Comparison of ENCODE assay signal across 8 mouse cellular contexts in genomic region chr10:121419640-121420470, GRCm38 (mm10). TPM values are rescaled to one million over a fixed set of nuclear protein-coding genes. Genes with fewer than 3 reads are reported as not detected.
DNase-seq lines count a peak whose midpoint lies in the region; ATAC-seq and TF ChIP-seq lines count a peak whose summit lies in the region.

No protein-coding gene starts in this region.

- peak; percentile 54 for ATAC-seq in forebrain, postnatal 0 days
- ATAC-seq in liver, embryonic 12.5 days = peak; percentile 53; the same call in 1 of the 2 replicates
- ATAC-seq in neural tube, embryonic 12.5 days (ENCODE audit: low FRiP score, low read depth) = peak; percentile 69

- 0 out of 2 replicates have a peak, but pooled peaks have one; percentile 5 for TF ChIP-seq CTCF in forebrain, postnatal 0 days (IDR thresholded peaks at IDR 0.05; ENCODE audit: low read depth)

- no peak overlapping the region for H3K4me3 ChIP-seq in forebrain, postnatal 0 days (ENCODE audit: low read depth, low read length)
- H3K4me3 ChIP-seq in liver, embryonic 12.5 days = no peak overlapping the region
- H3K4me3 ChIP-seq in neural tube, embryonic 12.5 days = no peak overlapping the region

- DNase-seq in spleen, adult 12 weeks (ENCODE audit: low spot score) = peak; percentile 52
- no peak for DNase-seq in spleen, postnatal 14 days (ENCODE audit: low spot score in 2 of 2)
- DNase-seq in forebrain, postnatal 0 days = no peak
- DNase-seq in frontal cortex, postnatal 36 days (ENCODE audit: low spot score in 2 of 2) = no peak
- no peak for DNase-seq in testis, postnatal 10 days (ENCODE audit: low spot score)
- DNase-seq in frontal cortex, adult 2 months (ENCODE audit: extremely low spot score in 1 of 2, low spot score in 1 of 2) = no peak

- no peak overlapping the region for H3K27ac ChIP-seq in forebrain, postnatal 0 days (ENCODE audit: low read depth, low read length)
- no peak overlapping the region for H3K27ac ChIP-seq in liver, embryonic 12.5 days
- no peak overlapping the region for H3K27ac ChIP-seq in neural tube, embryonic 12.5 days

- no peaks in the 10 kb centered on the region for H3K9me3 ChIP-seq in forebrain, postnatal 0 days (ENCODE audit: low read length)
- no peaks in the 10 kb centered on the region for H3K9me3 ChIP-seq in liver, embryonic 12.5 days (replicated peaks)
- no peaks in the 10 kb centered on the region for H3K9me3 ChIP-seq in neural tube, embryonic 12.5 days

- H3K9ac ChIP-seq in forebrain, postnatal 0 days = no peak overlapping the region
- H3K9ac ChIP-seq in liver, embryonic 12.5 days = no peak overlapping the region
- no peak overlapping the region for H3K9ac ChIP-seq in neural tube, embryonic 12.5 days

- H3K4me2 ChIP-seq in forebrain, postnatal 0 days (ENCODE audit: low read depth) = no peak overlapping the region
- no peak overlapping the region for H3K4me2 ChIP-seq in liver, embryonic 12.5 days
- peak overlapping the region; percentile 20; the same call in 1 of the 2 replicates for H3K4me2 ChIP-seq in neural tube, embryonic 12.5 days (replicated peaks)

- H3K27me3 ChIP-seq in forebrain, postnatal 0 days (ENCODE audit: insufficient read depth, low read length) = no peaks in the 10 kb centered on the region
- H3K27me3 ChIP-seq in liver, embryonic 12.5 days (replicated peaks) = no peaks in the 10 kb centered on the region
- H3K27me3 ChIP-seq in neural tube, embryonic 12.5 days (replicated peaks) = no peaks in the 10 kb centered on the region

- no peaks in the 10 kb centered on the region for H3K36me3 ChIP-seq in forebrain, postnatal 0 days (ENCODE audit: insufficient read depth)
- H3K36me3 ChIP-seq in liver, embryonic 12.5 days = peaks cover 15% of the 10 kb centered on the region
- 0 out of 2 replicates have a peak, but pooled peaks cover 3% of the 10 kb centered on the region for H3K36me3 ChIP-seq in neural tube, embryonic 12.5 days

- 70% methylated on average over 22 of the region's 22 CpGs for WGBS in forebrain, postnatal 0 days
- WGBS in liver, embryonic 12.5 days (ENCODE audit: insufficient replicate concordance) = 63% methylated on average over 22 of the region's 22 CpGs
- WGBS in neural tube, embryonic 12.5 days = 46% methylated on average over 22 of the region's 22 CpGs

- peaks cover 10% of the 10 kb centered on the region; the same call in 1 of the 2 replicates for H3K4me1 ChIP-seq in forebrain, postnatal 0 days (ENCODE audit: insufficient read depth)
- H3K4me1 ChIP-seq in liver, embryonic 12.5 days = peaks cover 39% of the 10 kb centered on the region
- peaks cover 53% of the 10 kb centered on the region for H3K4me1 ChIP-seq in neural tube, embryonic 12.5 days

RNA-seq across cellular contexts. Expression of gene Gns, which starts 55.0 kb away (rescaled TPM):
- 44.7 and 67.8 TPM in 2 replicates for total RNA-seq in forebrain, postnatal 0 days (2014; rRNA removed)
- polyA plus RNA-seq in forebrain, postnatal 0 days (2015; fragmentation: Nextera tagmentation; extraction: Ambion mirVana) = 31.4 and 40.4 TPM in 2 replicates
- 20.0 and 20.3 TPM in 2 replicates for polyA plus RNA-seq in liver, embryonic 12.5 days (2016; fragmentation: Nextera tagmentation; extraction: Ambion mirVana)
- polyA plus RNA-seq in neural tube, embryonic 12.5 days (2016; fragmentation: Nextera tagmentation; extraction: Ambion mirVana) = 47.7 and 54.4 TPM in 2 replicates
- polyA plus RNA-seq in frontal cortex, adult 2 months (2012; rRNA removed) = 47.2 and 50.9 TPM in 2 replicates

RNA-seq across cellular contexts. Expression of gene Rassf3, which starts 56.3 kb away (rescaled TPM):
- total RNA-seq in forebrain, postnatal 0 days (2014; rRNA removed) = 5.0 and 5.9 TPM in 2 replicates
- polyA plus RNA-seq in forebrain, postnatal 0 days (2015; fragmentation: Nextera tagmentation; extraction: Ambion mirVana) = 3.2 and 3.5 TPM in 2 replicates
- polyA plus RNA-seq in liver, embryonic 12.5 days (2016; fragmentation: Nextera tagmentation; extraction: Ambion mirVana) = 12.3 and 12.8 TPM in 2 replicates
- 11.4 and 13.5 TPM in 2 replicates for polyA plus RNA-seq in neural tube, embryonic 12.5 days (2016; fragmentation: Nextera tagmentation; extraction: Ambion mirVana)
- 18.0 and 21.5 TPM in 2 replicates for polyA plus RNA-seq in frontal cortex, adult 2 months (2012; rRNA removed)
